Mouse (Mus musculus): ENCODE measurements around the gene Ttc7. TPM values are rescaled to one million over a fixed set of nuclear protein-coding genes. Genes with fewer than 3 reads are reported as not detected.

Gene Ttc7
- total RNA-seq, 1 experiment: 2.7 TPM

DNA sequence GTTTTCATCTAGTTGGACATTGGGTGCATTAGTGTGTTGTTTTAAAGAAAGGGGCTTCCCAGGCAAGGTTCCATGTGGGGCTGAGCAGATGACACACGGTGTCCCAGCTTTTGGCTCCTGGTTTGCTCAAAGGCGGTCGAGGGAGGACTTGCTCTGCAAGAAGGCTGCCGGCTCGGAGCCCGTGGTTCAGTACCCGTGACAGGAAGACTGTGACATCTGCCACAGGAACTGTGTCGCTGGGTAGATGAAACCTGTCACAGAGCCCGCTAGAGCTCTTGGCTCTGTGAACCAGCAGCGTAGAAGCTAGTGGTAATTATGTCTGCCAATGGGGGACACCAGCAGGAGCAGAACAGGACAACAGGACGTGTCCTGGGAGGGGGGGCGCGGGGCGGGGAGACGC, 42.8 kb downstream of the Ttc7 start:
- H3K36me3 ChIP-seq (ENCODE audit: control insufficient read depth, insufficient read depth, low read length, poor library complexity, severe bottlenecking): peaks cover 2% of the 10 kb centered on the region; the same call in 1 of the 2 replicates
- H3K9me3 ChIP-seq (ENCODE audit: control insufficient read depth, insufficient read depth, low read depth, low read length): no peaks in the 10 kb centered on the region
- H3K9ac ChIP-seq (ENCODE audit: insufficient read depth, low read depth, low read length, poor library complexity, severe bottlenecking): no peak overlapping the region
- no peak overlapping the region for H3K4me3 ChIP-seq (ENCODE audit: insufficient read depth in 1 of 2, low read depth in 1 of 2, low read length in 2 of 2, poor library complexity in 1 of 2, severe bottlenecking in 1 of 2)
- no peak overlapping the region for H3K27ac ChIP-seq (ENCODE audit: insufficient read depth, low read depth, low read length, poor library complexity, severe bottlenecking)
- peaks cover 0 to 23% of the 10 kb centered on the region in 2 experiments; a peak in 2 of 4 replicates for H3K4me1 ChIP-seq (ENCODE audit: control insufficient read depth in 2 of 2, insufficient read depth in 2 of 2, low read length in 2 of 2, poor library complexity in 1 of 2)
- in situ Hi-C loops (cut with MboI; ENCODE audit: low sequenced_read_pairs in 2 of 2, unreplicated experiment in 2 of 2): no loop called here
- DNase-seq (ENCODE audit: low read depth, low spot score): no peak
- TF ChIP-seq CHD2 (IDR thresholded peaks at IDR 0.05; ENCODE audit: low read depth, low read length): no peak
- TF ChIP-seq ZNF384 (IDR thresholded peaks at IDR 0.05; ENCODE audit: low read depth, low read length): no peak

DNA sequence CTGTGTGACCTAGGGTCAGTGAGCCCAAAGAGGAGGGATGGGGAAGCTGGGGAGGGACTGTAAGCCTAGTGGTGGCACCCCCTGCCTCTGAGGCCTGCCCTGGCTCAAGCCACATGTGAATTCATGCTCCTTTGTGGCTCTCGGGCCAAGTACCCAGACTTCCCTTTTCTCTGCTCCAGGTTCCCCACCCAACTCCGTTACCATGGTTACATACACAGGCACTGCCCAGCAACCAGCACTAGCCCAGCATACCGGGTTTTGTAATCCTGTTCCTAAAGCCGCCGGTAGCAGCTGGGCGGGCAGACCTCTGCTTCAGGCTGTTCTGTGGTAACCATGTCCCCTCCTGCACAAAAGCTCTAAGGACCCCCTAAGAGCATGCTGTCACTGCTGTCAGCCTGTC, 44.3 kb downstream of the Ttc7 start:
- no peak overlapping the region for H3K9ac ChIP-seq (ENCODE audit: insufficient read depth, low read depth, low read length, poor library complexity, severe bottlenecking)
- no peak overlapping the region for H3K4me3 ChIP-seq (ENCODE audit: insufficient read depth in 1 of 2, low read depth in 1 of 2, low read length in 2 of 2, poor library complexity in 1 of 2, severe bottlenecking in 1 of 2)
- no peak for TF ChIP-seq ZC3H11A (IDR thresholded peaks at IDR 0.05; ENCODE audit: borderline replicate concordance, low read depth, low read length)
- no peak for TF ChIP-seq MAFK (IDR thresholded peaks at IDR 0.05; ENCODE audit: insufficient read depth, low read depth, low read length)
- TF ChIP-seq CHD2 (IDR thresholded peaks at IDR 0.05; ENCODE audit: low read depth, low read length): no peak
- no peak for TF ChIP-seq HCFC1 (IDR thresholded peaks at IDR 0.05; ENCODE audit: borderline replicate concordance, insufficient read depth, low read length)
- no peak for TF ChIP-seq ZNF384 (IDR thresholded peaks at IDR 0.05; ENCODE audit: low read depth, low read length)
- no peak for DNase-seq (ENCODE audit: low read depth, low spot score)
- no peak overlapping the region for H3K27ac ChIP-seq (ENCODE audit: insufficient read depth, low read depth, low read length, poor library complexity, severe bottlenecking)
- no peaks in the 10 kb centered on the region for H3K36me3 ChIP-seq (ENCODE audit: control insufficient read depth, insufficient read depth, low read length, poor library complexity, severe bottlenecking)
- H3K4me1 ChIP-seq (ENCODE audit: control insufficient read depth in 2 of 2, insufficient read depth in 2 of 2, low read length in 2 of 2, poor library complexity in 1 of 2): peaks cover 3 to 32% of the 10 kb centered on the region in 2 experiments
- in situ Hi-C loops (cut with MboI; ENCODE audit: low sequenced_read_pairs in 2 of 2, unreplicated experiment in 2 of 2): no loop called here
- no peaks in the 10 kb centered on the region for H3K9me3 ChIP-seq (ENCODE audit: control insufficient read depth, insufficient read depth, low read depth, low read length)

DNA sequence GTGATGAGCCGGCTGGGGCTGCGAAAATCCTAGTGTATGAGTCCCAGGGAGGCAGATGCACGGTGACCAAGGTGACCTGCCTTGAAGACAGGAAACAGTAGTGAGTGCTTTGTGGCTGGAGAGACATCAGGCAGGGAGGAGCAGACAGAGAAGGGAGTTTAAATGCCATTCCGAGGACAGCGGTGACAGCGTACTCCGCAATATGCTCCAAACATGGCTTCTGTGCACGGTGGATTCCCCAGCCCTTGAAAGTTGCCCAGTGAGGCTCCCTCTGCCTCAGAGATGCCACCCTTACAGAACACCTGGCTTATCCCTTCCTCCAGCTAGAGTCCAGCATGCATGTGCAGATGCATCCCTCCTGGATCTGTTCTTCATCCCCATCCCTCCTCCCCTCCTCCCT, 45.0 kb downstream of the Ttc7 start:
- H3K9ac ChIP-seq (ENCODE audit: insufficient read depth, low read depth, low read length, poor library complexity, severe bottlenecking): no peak overlapping the region
- no peak overlapping the region for H3K27ac ChIP-seq (ENCODE audit: insufficient read depth, low read depth, low read length, poor library complexity, severe bottlenecking)

DNA sequence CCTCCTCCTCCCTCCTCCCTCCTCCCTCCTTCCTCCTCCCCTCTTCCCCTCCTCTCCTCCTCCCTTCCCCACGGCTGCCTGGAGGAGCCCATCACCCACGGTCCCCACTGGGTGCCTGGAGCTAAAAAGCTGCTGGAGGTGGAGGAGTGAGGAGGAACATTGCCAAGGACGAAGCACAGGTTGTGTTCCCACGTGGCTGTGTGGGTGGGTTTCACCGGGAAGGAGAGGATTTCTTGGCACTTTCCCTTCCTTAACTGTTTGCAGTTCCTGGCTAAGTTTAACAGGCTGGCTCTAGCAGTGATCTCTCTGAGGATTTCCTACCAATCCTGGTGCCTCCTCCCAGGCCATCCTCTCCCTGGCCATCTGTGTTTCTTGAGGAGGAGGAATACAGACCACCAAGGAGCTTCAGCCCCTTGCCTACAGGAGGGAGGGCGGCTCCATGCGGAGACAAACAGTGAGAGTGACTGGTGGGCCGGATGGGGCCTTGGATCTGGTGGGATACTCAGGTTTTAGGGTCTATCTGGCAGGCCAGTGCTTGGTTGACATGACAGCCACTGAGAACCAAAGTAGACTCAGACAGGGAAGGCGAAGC, 45.6 kb downstream of the Ttc7 start:
- in situ Hi-C loops (cut with MboI; ENCODE audit: low sequenced_read_pairs in 2 of 2, unreplicated experiment in 2 of 2): no loop called here
- H3K4me1 ChIP-seq (ENCODE audit: control insufficient read depth in 2 of 2, insufficient read depth in 2 of 2, low read length in 2 of 2, poor library complexity in 1 of 2): peaks cover 3 to 32% of the 10 kb centered on the region in 2 experiments
- H3K4me3 ChIP-seq (ENCODE audit: insufficient read depth in 1 of 2, low read depth in 1 of 2, low read length in 2 of 2, poor library complexity in 1 of 2, severe bottlenecking in 1 of 2): no peak overlapping the region
- DNase-seq (ENCODE audit: low read depth, low spot score): no peak
- H3K9ac ChIP-seq (ENCODE audit: insufficient read depth, low read depth, low read length, poor library complexity, severe bottlenecking): no peak overlapping the region
- no peak for TF ChIP-seq ZC3H11A (IDR thresholded peaks at IDR 0.05; ENCODE audit: borderline replicate concordance, low read depth, low read length)
- TF ChIP-seq MAFK (IDR thresholded peaks at IDR 0.05; ENCODE audit: insufficient read depth, low read depth, low read length): no peak
- TF ChIP-seq CHD2 (IDR thresholded peaks at IDR 0.05; ENCODE audit: low read depth, low read length): no peak
- TF ChIP-seq HCFC1 (IDR thresholded peaks at IDR 0.05; ENCODE audit: borderline replicate concordance, insufficient read depth, low read length): no peak
- no peak for TF ChIP-seq ZNF384 (IDR thresholded peaks at IDR 0.05; ENCODE audit: low read depth, low read length)
- H3K9me3 ChIP-seq (ENCODE audit: control insufficient read depth, insufficient read depth, low read depth, low read length): no peaks in the 10 kb centered on the region
- H3K27ac ChIP-seq (ENCODE audit: insufficient read depth, low read depth, low read length, poor library complexity, severe bottlenecking): no peak overlapping the region
- H3K36me3 ChIP-seq (ENCODE audit: control insufficient read depth, insufficient read depth, low read length, poor library complexity, severe bottlenecking): no peaks in the 10 kb centered on the region

More for the DNA sequence above, 45.0 kb downstream of the Ttc7 start:
- in situ Hi-C loops (cut with MboI; ENCODE audit: low sequenced_read_pairs in 2 of 2, unreplicated experiment in 2 of 2): no loop called here
- no peak for TF ChIP-seq MAFK (IDR thresholded peaks at IDR 0.05; ENCODE audit: insufficient read depth, low read depth, low read length)
- TF ChIP-seq ZC3H11A (IDR thresholded peaks at IDR 0.05; ENCODE audit: borderline replicate concordance, low read depth, low read length): no peak
- TF ChIP-seq CHD2 (IDR thresholded peaks at IDR 0.05; ENCODE audit: low read depth, low read length): no peak
- TF ChIP-seq HCFC1 (IDR thresholded peaks at IDR 0.05; ENCODE audit: borderline replicate concordance, insufficient read depth, low read length): no peak
- TF ChIP-seq ZNF384 (IDR thresholded peaks at IDR 0.05; ENCODE audit: low read depth, low read length): no peak
- Histone ChIP-seq H3K9me3 (ENCODE audit: control insufficient read depth, insufficient read depth, low read depth, low read length) (no peaks in the 10 kb centered on the region), H3K4me3 (ENCODE audit: insufficient read depth in 1 of 2, low read depth in 1 of 2, low read length in 2 of 2, poor library complexity in 1 of 2, severe bottlenecking in 1 of 2) (no peak overlapping the region), H3K4me1 (ENCODE audit: control insufficient read depth in 2 of 2, insufficient read depth in 2 of 2, low read length in 2 of 2, poor library complexity in 1 of 2) (peaks cover 3 to 32% of the 10 kb centered on the region in 2 experiments), H3K36me3 (ENCODE audit: control insufficient read depth, insufficient read depth, low read length, poor library complexity, severe bottlenecking) (no peaks in the 10 kb centered on the region)
- no peak for DNase-seq (ENCODE audit: low read depth, low spot score)
